Mouse (Mus musculus) embryo, embryonic 11.5 days (tissue): ENCODE data around the gene Casp12.
"Not testable (repeated sequence)": the region's sequence is repeated elsewhere in the genome, so short reads cannot be mapped to it uniquely, and the experiment has no call there.

Experiments
- DNase-seq: peaks from one replicate; pipeline ENCODE4 v3.0.0-alpha.2; 2012; ENCODE audit warnings: low read depth, low spot score

Gene Casp12

DNA sequence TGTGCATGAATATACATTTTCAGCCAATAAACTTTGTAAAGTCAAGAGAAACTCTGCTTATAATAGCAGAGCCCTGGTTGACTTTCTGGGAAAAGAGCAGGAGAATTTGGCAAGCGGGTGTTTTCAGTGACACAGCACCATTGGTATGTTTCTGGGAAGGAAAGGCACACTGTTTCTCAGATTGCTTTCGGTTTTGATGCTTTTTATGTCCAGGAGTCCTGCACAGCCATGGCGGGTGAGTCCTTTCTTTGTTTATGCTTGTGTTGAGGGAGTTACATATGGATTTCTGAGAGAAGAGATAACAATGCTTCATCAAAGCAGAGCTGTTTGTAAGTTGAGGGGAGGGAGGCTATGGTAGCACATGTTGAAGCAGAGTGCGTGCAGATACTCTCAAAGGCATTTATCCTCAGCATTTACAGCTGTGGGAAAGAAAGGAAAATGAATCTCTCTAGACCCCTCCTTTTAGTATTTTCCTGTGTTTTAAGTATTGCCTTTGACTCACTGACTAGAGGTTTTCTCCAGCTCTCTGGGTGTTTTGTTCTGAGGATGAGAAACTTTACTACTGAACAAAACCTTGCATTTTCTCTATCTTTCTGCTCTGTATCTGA is at the start of gene Casp12:
Gene Casp12, plus strand, starts transcription at position 140 of the 608 bp plus-strand sequence.
- no peak for DNase-seq

DNA sequence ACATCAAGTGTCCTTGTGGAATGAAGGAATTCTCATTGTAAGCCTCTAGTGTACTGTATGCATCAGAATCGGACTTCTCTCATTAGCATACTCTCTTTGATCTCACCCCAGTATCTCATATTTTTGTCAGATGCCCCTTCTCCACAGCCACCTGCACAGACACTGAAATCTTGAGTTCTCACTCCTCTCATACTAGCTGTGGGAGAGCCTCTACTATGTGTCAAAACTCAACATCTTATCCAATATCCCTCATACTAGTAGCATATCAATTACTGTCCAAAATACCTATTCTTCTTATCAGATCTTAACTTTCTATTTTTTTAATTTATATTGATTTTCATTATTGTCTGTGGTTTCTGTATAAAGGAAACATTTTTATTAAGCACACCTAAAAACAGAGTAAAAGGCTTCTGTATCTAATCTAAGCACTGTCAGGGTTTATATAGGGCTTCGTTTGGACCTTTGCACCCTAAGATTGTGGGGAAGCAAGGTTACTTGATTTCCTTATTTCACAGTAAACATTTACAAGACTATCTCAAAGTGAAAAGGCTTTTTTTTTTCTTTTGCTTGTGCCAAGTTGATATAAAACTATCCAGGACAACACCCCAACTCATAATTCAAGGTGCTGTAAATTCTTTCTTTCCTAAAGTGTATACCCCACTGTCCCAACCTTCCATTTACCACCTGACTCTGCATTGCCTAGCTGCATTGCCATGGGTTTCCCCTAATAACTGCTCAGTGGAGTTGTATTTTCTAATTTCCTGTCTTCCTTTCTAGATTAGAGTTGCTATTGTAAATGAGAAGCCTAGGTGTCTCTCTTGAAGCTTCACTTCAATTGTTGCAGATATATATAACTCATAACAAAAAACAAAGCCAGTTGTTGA is 48.6 kb upstream of the Casp12 start:
- DNase-seq = no peak

DNA sequence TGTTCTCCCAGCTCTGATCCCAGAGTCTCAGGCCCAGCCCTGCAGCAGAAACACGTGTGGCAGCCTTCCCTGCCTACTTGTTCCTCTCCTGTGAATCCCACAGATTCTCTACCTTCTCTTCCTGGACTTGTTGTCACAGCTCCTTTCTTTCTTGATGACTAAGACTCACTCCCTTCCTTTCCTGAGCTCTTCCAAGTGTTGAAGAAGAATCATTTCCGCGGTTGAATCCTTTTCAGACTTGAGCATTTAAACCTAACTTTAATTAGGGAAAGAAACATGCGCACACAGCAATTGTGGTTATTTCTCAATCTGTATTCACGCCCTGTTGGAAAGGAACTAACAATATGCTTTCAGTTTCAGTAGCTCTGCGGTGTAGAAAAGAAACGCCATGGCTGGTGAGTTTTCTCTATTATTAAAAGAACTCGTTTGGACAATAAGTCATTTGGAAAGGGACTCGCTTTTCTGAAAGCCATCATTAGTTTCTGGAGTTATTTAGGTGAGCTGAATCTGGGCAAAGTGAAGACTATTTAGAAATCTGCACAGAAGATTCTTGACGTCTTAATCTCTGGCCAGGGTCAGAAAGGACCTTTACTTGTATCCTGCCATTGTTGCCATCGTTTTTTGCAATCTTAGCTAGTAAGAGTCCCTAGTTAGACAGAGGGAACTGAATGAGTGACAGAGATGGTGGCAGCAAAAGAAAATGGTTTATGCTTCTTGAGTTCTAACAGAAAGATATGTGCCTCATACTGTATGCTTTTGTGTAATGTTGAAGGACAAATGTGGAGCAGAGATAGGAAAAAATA is 46.7 kb upstream of the Casp12 start, which contains the start of gene Casp1:
Gene Casp1, plus strand, starts transcription at position 189 of the 803 bp plus-strand sequence.
- DNase-seq = no peak

DNA sequence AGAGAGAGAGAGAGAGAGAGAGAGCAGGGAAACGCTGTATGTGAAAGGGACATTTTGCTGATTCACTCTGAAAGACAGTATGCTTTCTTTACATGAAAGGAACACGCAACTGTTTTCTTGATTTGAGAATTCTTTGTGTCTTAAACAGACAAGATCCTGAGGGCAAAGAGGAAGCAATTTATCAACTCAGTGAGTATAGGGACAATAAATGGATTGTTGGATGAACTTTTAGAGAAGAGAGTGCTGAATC is 46.2 kb upstream of the Casp12 start:
- DNase-seq = no peak

DNA sequence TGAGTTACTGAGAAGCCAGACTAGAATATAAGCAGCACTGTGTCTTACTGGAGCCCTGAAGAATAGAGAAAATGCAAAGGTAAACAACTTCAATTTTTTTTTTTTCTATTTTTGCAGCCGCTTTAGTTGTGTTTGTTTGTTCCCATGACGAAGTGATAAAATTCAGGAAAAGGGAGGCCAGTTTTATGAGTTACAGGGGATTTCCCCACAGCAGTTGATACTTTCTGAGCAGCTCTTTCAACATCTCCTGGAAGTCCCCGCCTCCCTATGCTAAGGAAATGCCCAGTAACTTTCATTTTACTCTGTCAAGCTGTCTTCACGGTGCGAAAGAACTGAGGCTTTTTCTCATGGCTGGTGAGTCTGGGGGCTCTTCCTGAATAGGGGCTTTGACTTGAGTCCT is 36.7 kb upstream of the Casp12 start, which contains the start of gene Casp4:
Gene Casp4, plus strand, starts transcription at position 268 of the 400 bp plus-strand sequence.
- no peak for DNase-seq

DNA sequence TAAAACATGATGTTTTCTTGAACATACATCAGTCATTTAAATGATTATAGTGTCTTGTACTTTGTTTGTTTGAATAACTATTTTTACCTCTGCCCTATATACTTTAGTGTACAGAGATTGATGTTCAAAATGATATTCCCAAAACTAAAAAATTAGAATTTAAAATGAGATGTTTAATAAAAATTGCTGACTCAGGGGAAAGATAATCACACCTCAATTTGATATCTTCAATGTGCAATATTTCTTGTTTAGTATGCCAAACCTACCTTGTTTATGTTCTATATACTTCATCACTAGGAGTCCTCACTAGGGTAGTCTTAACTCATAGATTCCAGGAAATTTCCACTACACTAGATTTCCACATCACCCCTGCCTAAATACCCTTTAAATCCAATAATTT is 35.1 kb upstream of the Casp12 start:
- DNase-seq = no peak

DNA sequence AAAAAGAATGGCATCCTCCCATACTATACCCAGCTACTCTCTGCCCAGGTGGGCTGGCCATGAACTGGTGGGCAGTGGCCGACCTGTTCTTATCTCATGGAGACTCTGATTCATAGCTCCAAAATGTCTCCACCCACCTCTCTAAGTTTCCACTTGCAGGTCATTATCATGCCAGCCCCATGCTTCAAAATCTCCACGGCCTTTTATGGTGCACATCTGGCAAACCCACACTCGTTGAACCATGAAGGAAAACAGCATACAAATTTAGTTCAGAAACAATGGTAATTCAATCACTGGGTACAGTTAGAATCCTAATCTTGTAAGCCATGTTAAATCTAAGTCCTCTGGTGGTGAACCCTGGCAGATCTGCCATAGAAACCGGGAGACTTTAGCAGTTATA is 33.8 kb upstream of the Casp12 start:
- DNase-seq = no peak

DNA sequence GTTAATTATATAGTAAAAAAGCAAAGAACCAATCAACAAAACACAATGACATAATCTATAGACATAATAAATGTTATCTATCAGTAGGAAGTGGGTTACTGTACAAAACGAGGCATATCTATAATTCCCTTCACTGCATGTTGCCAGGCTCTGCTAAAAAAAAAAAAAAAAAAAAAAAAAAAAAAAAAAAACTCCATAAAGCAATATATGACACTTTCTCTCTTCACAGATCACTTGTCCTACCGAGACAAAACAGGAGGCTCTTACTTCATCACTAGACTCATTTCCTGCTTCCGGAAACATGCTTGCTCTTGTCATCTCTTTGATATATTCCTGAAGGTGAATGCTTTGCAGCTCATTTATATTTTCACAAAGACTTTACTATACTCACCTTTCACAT is 17.0 kb upstream of the Casp12 start:
- DNase-seq = no peak

DNA sequence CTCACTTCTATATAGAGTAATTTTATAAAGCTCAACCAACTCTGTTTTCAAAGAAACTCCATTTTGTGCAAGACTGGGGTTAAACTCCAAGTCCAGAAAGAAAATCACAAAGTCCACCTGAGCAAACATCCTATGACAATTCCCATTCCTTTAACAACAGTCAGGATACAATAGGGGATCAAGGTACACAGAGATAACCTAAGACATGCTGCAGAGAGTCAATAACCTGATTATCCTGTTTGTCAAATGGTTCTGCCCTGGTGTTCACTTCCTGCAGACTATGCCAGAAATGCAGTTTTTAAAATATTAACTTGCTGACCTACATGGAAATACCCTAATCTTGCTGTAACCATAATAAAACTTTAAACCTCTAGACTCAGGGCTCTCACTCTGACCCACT is 12.8 kb upstream of the Casp12 start:
- no peak for DNase-seq

DNA sequence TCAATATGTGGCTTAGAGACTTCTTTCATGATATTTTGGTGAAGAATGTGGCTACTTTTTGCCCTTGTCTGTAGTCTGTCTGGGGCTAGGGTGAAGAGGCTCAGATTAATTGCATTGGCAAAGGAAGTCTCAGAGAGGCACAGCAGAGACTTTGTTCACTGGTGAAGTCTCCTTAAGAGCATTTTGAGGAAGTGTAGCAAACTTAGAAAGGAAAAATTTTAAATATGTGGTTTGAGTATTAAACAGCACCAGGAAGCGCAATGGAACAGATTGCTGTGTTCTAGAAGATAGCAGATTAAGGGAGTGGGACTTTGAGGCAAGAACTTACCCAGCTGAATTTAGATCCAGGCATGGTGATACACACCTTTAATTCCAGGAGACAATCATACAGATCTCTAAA is 11.8 kb upstream of the Casp12 start:
- no peak for DNase-seq

DNA sequence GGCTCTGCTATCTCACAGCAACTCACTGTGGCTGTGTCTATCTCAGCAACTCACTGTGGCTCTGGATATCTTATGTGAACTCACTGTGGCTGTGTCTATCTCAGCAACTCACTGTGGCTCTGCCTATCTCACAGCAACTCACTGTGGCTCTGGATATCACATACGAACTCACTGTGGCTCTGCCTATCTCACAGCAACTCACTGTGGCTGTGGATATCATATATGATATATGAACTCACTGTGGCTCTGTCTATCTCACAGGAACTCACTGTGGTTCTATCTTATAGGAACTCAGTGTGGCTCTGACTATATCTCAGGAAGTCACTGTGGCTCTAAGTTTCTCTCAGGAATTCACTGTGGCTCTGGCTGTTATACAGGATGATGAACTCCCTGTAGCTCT is 2.1 kb upstream of the Casp12 start:
- DNase-seq = no peak

DNA sequence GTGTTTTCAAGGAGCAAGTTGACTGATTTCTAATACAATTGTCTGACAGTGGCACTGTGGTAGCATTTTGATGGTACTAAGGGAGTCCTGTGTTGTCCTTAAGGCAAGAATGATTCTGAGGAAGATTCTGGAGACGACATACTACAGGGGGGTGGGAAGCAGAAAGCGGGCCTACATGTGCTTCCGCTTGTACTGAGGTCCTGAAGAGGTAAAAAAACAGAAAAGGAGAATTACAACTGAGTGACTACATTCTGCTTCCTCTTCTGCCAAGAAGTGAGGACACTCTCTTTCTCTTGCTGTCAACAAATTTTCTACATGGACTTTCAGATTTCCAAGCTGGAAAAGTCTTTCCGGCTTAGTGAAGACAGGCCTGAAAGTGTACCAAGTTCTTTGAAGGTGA is 1.1 kb upstream of the Casp12 start:
- DNase-seq = no peak

DNA sequence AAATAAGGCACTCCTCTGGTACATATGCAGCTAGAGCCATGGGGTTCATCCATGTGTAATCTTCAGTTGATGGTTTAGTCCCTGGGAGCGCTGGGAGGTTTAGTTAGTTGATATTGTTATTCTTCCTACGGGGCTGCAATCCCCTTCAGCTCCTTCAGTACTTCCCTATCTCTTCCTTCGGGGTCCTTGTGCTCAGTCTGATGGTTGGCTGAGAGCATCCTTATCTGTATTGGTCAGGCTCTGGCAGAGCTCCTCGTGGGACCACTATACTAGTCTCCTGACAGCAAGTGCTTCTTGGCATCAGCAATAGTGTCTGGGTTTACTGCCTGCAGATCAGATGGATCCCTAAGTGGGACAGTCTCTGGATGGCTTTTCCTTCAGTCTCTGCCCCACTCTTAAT is 2.2 kb downstream of the Casp12 start:
- no peak for DNase-seq

DNA sequence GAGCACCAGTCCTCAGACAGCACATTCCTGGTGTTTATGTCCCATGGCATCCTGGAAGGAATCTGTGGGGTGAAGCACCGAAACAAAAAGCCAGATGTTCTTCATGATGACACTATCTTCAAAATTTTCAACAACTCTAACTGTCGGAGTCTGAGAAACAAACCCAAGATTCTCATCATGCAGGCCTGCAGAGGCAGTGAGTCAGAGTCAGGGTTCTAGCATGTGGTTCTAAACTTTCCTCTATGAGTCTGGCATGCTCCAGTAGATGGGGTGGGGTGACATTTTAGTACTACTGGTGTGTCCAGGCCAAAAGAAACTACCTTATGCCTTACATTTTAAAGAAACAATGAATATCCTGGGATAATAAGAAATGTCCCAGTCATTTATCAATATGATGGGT is 8.4 kb downstream of the Casp12 start:
- DNase-seq = no peak

DNA sequence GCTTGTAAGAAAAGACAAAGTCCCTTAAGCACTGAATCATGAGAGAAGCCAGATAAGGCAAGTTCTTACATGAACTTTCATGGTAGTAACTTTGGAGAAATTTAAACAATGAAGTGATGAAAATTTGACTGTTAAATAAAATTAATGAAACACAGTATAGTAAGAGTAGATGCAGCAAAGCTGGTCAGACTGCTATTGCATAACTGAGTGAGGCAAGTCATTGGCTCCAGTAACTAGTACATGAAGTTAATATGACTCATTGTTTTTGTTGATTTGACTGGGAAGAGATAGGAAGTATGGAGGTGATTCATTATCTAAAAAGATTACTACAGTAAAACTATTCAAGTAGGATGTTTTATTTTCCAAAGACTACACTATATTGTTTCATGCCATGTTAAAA is 11.6 kb downstream of the Casp12 start:
- DNase-seq = no peak

DNA sequence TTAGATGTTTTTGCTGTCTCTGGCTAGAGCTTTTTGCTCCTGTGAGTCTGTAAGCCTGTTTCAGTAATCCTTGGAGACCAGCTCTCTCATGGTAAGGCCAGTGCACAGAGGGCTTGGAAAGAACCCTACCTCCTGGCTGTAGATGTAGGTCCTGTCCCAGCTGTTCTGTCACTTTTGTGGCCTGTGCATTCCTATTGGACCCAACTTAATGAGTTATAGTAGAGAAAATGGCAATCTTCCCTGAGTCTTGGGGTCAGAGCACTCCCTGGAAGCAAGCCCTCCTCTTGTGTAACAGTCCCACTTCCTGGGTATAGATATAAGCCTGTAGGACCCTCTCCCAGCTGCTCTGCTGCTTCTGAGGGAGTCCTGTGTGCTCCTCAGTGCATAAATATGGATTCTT is 48.3 kb downstream of the Casp12 start:
- DNase-seq = no peak

DNA sequence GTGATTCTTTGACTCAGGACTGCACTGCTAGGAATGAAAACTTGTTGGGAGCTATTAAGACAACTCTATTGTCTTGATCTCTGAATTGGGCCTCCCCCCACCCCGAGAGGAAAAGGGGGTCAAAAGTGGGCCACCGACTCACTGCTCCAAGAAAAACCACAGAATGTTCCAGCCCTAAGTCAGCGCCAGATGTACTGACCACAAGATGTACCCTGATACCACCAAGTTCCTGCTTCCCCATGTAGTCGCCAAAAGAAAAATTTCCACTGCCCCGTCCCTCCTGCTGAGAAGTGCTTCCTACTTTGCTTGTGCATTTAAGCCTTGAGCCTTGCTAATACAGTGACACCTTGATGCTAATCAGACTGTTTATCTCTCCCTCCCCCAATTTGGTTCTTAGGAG is 50.6 kb downstream of the Casp12 start:
- DNase-seq = not testable (repeated sequence)

DNA sequence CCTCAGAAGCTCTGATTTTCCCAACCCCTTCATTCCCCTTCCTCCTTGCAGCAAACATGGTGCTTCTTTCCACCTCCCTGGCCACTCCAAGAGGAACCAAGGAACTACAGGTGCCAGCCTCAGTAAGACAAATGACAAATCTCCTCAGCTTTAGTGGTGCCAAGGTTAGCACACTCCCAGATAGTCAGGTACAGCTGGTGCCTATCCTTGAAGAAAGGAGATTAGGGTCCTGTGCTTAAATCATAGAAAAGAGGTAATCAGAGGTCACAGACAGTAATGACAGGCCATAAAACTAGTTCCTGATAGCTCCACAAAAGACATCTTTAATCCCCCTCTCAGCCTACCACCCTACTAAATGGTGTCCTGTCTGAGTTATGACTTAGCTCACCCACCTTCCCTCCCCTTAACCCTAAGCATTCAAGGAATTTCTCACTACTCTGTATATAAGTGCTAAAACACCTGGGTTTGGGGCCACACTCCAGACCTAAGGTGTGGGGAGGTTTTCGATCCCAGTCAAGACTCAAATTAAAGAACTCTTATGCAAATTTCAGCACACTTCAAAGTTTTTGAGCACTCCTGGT is 65.8 kb downstream of the Casp12 start:
- no peak for DNase-seq

DNA sequence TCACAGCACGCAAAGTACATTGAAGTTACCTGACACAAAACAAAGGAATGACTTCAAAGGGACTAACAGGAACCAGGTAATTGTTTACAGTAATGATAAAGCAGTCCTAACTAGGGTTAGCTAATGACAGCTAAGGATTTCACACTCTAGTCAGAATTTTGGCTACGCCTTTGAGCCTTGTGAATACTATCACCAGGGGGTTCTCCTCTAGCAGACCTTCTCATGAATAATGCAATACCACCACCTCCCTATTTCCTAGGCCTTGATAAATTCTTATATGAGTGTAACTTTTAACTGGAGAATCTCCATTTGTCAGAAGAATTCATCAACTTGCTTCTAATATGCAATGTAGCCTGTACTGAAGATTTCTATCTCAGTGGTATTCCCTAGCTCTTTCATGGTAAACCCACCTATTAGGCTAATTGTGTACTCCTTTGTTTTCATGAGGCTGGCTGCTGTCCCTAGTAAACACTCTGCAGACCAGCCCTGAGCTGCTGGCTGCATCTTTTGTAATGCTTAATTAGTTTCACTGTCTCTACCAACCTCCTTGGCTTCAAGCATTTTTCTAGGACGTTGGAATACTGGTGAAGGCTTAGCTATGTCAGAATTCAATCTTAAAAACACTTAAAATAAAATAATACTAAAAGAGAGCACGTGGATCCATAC is 67.3 kb downstream of the Casp12 start:
- no peak for DNase-seq

DNA sequence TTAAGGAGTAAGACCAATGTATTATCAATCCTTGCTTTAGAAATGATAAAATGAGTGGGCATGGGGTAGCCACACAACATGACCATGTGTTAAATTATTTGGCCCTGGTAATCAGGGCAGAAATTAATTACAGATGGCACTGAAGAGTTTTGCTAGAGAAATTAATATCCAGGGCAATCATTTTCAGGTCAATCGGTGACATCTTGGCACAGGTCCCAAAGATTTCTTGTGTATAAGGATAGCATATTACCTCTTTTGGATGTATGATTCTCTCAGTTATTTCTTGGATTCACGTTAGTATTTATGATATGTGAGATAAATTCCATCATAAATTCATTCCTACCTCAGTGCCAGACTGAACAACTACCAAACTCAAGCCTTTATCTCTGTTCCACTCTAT is 72.6 kb downstream of the Casp12 start:
- no peak for DNase-seq
